Mouse (Mus musculus) G1E (cell line): ENCODE data around the gene Ftcd. TPM values are rescaled to one million over a fixed set of nuclear protein-coding genes. Genes with fewer than 3 reads are reported as not detected.

Experiments used
- ATAC-seq: 2 replicates; pipeline ENCODE4 v1.8.0; 2016; ENCODE audit warnings: mild to moderate bottlenecking; ENCODE audit not compliant: insufficient number of reproducible peaks, poor library complexity, low FRiP score, severe bottlenecking; ENCODE audit errors: extremely low read depth
- DNase-seq: peaks from one replicate; pipeline ENCODE4 v3.0.0; 2012; ENCODE audit warnings: low spot score
- H3K27me3 ChIP-seq: 2 replicates; pipeline ENCODE4 v1.6.1; 2012; ENCODE audit warnings: mild to moderate bottlenecking, low read length, inconsistent platforms; ENCODE audit not compliant: insufficient read depth
- H3K36me3 ChIP-seq: replicated peaks from 2 replicates; pipeline ENCODE3; 2012; ENCODE audit warnings: mild to moderate bottlenecking, inconsistent platforms
- H3K4me1 ChIP-seq: 2 replicates; pipeline ENCODE4 v1.6.1; 2012; ENCODE audit warnings: low read depth, low read length, inconsistent platforms, mixed read lengths; ENCODE audit not compliant: insufficient read depth
- H3K4me3 ChIP-seq: 2 replicates; pipeline ENCODE4 v1.5.1; 2012; ENCODE audit warnings: low read depth, mild to moderate bottlenecking, inconsistent platforms, low read length, moderate library complexity, mixed read lengths
- H3K9me3 ChIP-seq: replicated peaks from 2 replicates; pipeline ENCODE4 v1.6.1; 2012; ENCODE audit warnings: inconsistent platforms
- CTCF ChIP-seq: IDR thresholded peaks from 2 replicates; pipeline ENCODE4 v1.5.1; 2012; ENCODE audit warnings: low read depth, low read length, inconsistent platforms, mixed read lengths
- GATA1 ChIP-seq: IDR thresholded peaks from 2 replicates; pipeline ENCODE4 v1.6.1; 2012; ENCODE audit warnings: borderline replicate concordance, low read length, inconsistent platforms, mixed read lengths
- GATA2 ChIP-seq: IDR thresholded peaks from 2 replicates; pipeline ENCODE4 v1.6.1; 2012; ENCODE audit warnings: low read depth, low read length, inconsistent platforms, borderline replicate concordance
- POLR2AphosphoS5 ChIP-seq: IDR thresholded peaks from 2 replicates; pipeline ENCODE4 v1.6.1; 2012; ENCODE audit warnings: low read depth, low read length, inconsistent platforms; ENCODE audit not compliant: insufficient replicate concordance
- TAL1 ChIP-seq: conservative IDR thresholded peaks from 2 replicates; pipeline ENCODE4 v1.6.1; 2012; ENCODE audit warnings: low read depth, low read length, inconsistent platforms, mixed read lengths
- polyA plus RNA-seq: library from polyadenylated mRNA; stranded (reverse); fragments of >175 nt; gene quantifications from 2 replicates; pipeline ENCODE4 v1.2.3, GENCODE M21; 2012
- total RNA-seq, 2 experiments: library from RNA; stranded (forward) in 1 of 2; stranded (reverse) in 1 of 2; fragments of 200-1000 nt in 1 of 2; fragments of >200 nt in 1 of 2; fragmentation: Nextera tagmentation in 1 of 2; gene quantifications; 2 replicates each; pipeline ENCODE4 v1.2.3; 2014 to 2017

Gene Ftcd
- total and polyA plus RNA-seq, 3 experiments: 0.27 TPM; not detected in 2

DNA sequence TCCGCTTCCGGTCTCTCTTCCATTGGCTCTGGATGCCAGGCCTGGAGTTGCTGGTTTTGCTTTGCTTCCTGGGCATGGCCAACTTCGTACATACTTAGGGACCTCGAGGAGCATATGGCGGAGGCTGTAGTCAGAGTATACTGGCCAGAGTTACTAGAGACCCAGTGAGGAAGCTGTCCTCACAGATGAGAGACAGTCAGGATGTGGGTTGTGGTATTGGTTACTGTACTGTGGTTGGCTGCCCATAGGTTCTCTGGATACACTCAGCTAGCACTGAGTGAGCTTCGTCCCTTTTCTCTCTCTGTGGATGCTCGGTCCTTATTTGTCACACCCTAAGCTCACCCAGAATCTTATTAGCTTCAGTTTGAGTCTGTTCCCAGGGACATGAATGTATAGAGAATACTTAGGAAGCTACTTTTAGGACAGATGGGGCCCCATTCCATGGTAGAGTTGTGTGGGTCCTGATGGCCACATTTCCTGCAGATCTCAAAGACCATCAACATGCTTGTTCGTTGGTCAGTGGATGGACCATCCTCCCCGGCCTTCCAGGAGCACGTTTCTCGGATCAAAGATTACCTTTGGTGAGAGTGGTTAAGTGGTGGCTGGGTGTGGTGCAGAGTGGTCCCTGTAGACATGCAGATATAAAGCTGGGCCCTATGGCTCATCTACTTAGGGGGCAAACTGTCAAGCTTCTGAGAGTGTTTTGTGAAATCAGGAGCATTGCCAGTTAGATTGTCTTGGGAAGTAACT, 33.9 kb upstream of the Ftcd start:
- no peak for ATAC-seq
- Histone ChIP-seq H3K4me3 (no peak overlapping the region), H3K4me1 (peaks cover 13% of the 10 kb centered on the region), H3K9me3 (no peaks in the 10 kb centered on the region), H3K36me3 (peaks cover 99% of the 10 kb centered on the region), H3K27me3 (no peaks in the 10 kb centered on the region)
- no peak for TF ChIP-seq POLR2AphosphoS5
- TF ChIP-seq TAL1: no peak
- no peak for TF ChIP-seq CTCF
- no peak for TF ChIP-seq GATA1
- TF ChIP-seq GATA2: no peak
- DNase-seq: no peak

DNA sequence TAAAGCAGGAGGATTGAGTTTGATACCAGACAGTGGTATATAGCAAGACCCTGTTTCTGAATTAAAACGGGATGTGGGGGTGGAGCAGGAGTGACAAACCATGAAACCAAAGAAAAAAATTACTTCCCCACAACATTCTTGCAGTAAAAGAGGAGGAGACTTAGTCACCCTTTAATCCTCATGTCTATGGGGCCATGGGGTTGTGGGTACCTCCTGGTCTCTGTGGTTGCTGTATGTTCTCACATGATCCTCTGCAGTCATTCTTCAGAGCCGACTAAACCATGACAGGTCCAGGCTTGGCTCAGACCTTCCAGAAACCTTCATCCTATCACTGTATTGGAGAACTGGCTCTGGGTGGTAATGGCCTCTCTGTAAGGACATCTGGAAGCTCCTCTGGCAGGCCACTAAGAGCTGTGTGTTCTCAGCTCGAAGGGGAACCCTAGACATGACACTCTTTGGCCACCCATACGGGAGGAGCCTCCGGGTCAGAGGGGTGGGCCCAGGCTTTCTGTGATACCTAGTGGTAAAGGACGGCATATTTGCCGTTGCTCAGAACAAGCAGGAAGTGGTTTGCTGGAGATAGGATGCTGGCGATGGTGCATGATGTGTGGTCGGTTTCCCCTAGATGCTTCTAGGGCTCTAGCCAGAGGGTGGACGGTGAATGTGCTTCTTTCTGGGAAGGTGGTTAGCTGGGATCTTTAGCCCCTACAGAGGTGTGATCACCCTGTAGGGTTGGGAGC, 32.6 kb upstream of the Ftcd start:
- Histone ChIP-seq H3K4me3 (no peak overlapping the region), H3K36me3 (peaks cover 99% of the 10 kb centered on the region), H3K4me1 (peaks cover 7% of the 10 kb centered on the region), H3K9me3 (no peaks in the 10 kb centered on the region), H3K27me3 (no peaks in the 10 kb centered on the region)
- DNase-seq (no peak), ATAC-seq (no peak)
- TF ChIP-seq GATA1: no peak
- no peak for TF ChIP-seq TAL1
- no peak for TF ChIP-seq GATA2
- TF ChIP-seq POLR2AphosphoS5: no peak
- no peak for TF ChIP-seq CTCF

DNA sequence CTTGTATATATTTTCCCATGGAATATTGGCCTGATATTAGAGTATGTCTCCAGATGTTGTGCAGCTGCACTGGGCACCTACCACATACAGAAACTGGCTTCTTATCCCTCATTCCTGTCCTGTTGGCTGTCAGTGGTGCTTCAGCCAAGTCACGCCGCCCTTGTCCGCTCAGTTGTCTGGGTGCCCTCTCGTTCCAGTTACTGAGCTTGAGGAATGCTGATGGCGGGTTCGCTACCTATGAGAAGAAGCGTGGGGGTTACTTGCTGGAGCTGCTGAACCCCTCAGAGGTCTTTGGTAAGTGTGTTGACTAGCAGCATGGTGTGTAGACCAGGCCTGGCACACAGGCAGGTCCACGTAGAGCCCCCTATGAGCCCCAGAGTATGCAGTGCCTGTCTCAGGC, 28.9 kb upstream of the Ftcd start:
- no peaks in the 10 kb centered on the region for H3K27me3 ChIP-seq
- H3K9me3 ChIP-seq: no peaks in the 10 kb centered on the region
- ATAC-seq (no peak), DNase-seq (no peak)
- TF ChIP-seq GATA2: no peak
- TF ChIP-seq GATA1: no peak
- no peak for TF ChIP-seq POLR2AphosphoS5
- no peak for TF ChIP-seq TAL1
- no peak for TF ChIP-seq CTCF
- peaks cover 100% of the 10 kb centered on the region for H3K36me3 ChIP-seq
- no peak overlapping the region for H3K4me3 ChIP-seq
- no peaks in the 10 kb centered on the region; the same call in 1 of the 2 replicates for H3K4me1 ChIP-seq

DNA sequence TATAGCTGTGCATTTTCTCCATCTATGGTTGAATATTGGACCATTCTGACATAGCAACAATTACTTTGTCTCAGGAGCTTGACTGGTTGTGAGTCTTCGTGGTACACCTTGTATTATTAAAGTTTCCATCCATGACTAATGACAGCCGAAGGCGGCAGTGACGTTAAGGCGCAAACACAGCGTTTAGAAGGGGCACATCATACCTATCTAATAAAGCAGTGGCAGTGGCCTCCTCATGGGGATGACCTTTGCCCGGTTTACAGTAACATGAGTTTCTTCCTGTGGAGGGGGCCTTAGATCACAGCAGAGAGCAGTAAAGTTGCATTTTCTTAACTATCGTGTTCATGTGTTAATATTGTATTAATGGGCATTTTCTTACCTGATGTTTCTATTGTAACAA, 27.2 kb upstream of the Ftcd start:
- H3K27me3 ChIP-seq: no peaks in the 10 kb centered on the region
- H3K36me3 ChIP-seq: peaks cover 100% of the 10 kb centered on the region
- ATAC-seq: no peak
- no peak for DNase-seq
- no peaks in the 10 kb centered on the region for H3K9me3 ChIP-seq
- no peak overlapping the region for H3K4me3 ChIP-seq
- TF ChIP-seq GATA1 (no peak), CTCF (no peak), GATA2 (no peak), POLR2AphosphoS5 (no peak), TAL1 (no peak)
- H3K4me1 ChIP-seq: no peaks in the 10 kb centered on the region; the same call in 1 of the 2 replicates

DNA sequence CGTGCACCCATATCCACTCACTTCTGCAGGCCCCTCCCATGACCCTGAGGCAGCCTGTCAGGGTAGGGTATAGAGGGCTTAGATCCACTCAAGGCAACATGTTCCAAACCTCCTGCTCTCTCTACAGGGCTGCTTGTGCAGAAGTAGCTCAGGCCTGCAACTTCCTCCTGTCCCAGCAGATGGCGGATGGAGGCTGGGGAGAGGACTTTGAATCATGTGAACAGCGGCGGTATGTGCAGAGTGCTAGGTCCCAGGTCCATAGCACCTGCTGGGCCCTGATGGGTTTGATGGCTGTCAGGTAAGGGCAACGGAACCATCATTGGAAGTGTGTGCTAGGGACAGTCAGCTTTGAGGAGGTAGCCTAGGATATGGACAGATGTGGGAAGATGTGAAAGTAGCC, 25.0 kb upstream of the Ftcd start:
- Histone ChIP-seq H3K4me3 (no peak overlapping the region), H3K36me3 (peaks cover 99% of the 10 kb centered on the region), H3K9me3 (no peaks in the 10 kb centered on the region), H3K27me3 (no peaks in the 10 kb centered on the region; the same call in 1 of the 2 replicates), H3K4me1 (no peaks in the 10 kb centered on the region; the same call in 1 of the 2 replicates)
- no peak for DNase-seq
- ATAC-seq: no peak
- no peak for TF ChIP-seq CTCF
- no peak for TF ChIP-seq TAL1
- TF ChIP-seq GATA2: no peak
- no peak for TF ChIP-seq GATA1
- no peak for TF ChIP-seq POLR2AphosphoS5

DNA sequence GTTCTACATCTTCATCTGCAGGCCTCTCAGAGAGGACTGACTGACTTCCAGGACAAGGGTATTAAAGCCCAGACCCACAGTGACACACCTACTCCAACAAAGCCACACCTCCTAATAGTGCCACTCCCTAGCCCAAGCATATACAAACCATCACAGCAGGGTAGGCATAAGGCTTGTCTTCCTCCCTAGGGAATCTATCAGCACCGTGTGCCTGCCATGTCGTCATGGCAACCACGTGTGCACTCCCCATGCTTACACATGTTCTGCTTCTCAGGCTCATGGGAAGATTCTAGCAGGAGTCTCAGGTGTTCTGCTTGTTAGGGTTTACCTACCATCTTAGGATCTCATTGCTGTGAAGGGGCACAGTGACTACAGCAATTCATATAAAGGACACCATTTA, 23.9 kb upstream of the Ftcd start:
- Histone ChIP-seq H3K27me3 (no peaks in the 10 kb centered on the region; the same call in 1 of the 2 replicates), H3K9me3 (no peaks in the 10 kb centered on the region), H3K4me1 (no peaks in the 10 kb centered on the region; the same call in 1 of the 2 replicates), H3K4me3 (no peak overlapping the region), H3K36me3 (peaks cover 94% of the 10 kb centered on the region)
- DNase-seq (no peak), ATAC-seq (no peak)
- TF ChIP-seq GATA2: no peak
- TF ChIP-seq GATA1: no peak
- no peak for TF ChIP-seq POLR2AphosphoS5

DNA sequence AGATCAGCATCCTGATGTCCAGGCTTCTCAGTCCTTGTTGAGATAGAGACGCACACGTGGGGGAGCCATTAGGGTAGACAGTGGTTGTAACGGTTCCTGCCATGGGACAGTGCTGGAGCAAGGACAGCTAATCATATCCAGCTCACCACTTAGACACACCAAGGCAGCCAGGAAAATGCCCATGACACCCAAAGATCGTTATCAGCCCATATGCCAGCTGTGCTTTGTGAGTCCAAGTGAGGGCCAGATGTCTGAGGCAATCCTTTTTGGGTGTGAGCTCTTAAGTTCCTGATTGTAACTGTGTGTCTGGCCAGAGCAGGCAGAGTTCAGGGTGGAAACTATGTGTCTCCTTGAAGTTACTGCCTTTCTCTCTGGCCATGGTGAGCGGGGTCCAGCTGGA, 21.4 kb upstream of the Ftcd start:
- TF ChIP-seq GATA2 (no peak; the same call in 1 of the 2 replicates), GATA1 (no peak)
- ATAC-seq: no peak
- peaks cover 74% of the 10 kb centered on the region for H3K36me3 ChIP-seq
- DNase-seq: no peak
- no peaks in the 10 kb centered on the region for H3K9me3 ChIP-seq
- H3K27me3 ChIP-seq: no peaks in the 10 kb centered on the region; the same call in 1 of the 2 replicates
- H3K4me1 ChIP-seq: no peaks in the 10 kb centered on the region; the same call in 1 of the 2 replicates
- no peak overlapping the region for H3K4me3 ChIP-seq
